Mouse (Mus musculus) urinary bladder, postnatal 36 days (tissue): ENCODE measurements around the gene Sgsm1.

Experiments used
- DNase-seq, 2 experiments: peaks; one replicate each; pipeline ENCODE4 v3.0.0; 2022; ENCODE audit warnings: low spot score in 2 of 2, mixed read lengths in 1 of 2

Gene Sgsm1

GRCm38 (mm10) chr5:113286048-113286447 lies 24.5 kb downstream of the Sgsm1 start:
- no peak for DNase-seq

GRCm38 (mm10) chr5:113285541-113285940 lies 25.0 kb downstream of the Sgsm1 start:
- DNase-seq, result no peak

DNA sequence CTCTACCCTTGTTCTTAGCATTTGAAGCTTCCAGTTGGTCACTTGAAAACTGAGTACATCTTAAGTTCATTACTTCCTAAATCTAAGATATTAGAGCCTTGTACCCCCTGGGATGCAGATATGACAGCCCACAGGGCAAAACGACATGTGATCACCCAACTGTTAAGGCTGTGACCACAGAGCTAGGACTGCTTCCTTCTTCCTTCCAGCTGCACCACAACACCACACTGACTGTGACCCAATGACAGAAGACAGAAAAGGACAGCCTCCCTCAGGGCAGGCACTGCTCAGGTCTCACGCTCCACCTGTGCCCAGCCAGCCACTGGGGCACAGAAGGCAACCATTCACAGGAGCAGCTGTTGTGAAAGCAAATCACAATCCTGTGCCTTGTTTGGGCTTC lies 26.9 kb downstream of the Sgsm1 start:
- no peak for DNase-seq

- no peak for DNase-seq
Observed at GRCm38 (mm10) chr5:113281557-113281956, 29.0 kb downstream of the Sgsm1 start.

GRCm38 (mm10) chr5:113280138-113280856 lies 30.3 kb downstream of the Sgsm1 start:
- DNase-seq, result peak in 1 of 2 experiments; percentile 43

GRCm38 (mm10) chr5:113275839-113276238 lies 34.7 kb downstream of the Sgsm1 start:
- no peak for DNase-seq

GRCm38 (mm10) chr5:113271207-113271811 lies 39.3 kb downstream of the Sgsm1 start:
- no peak for DNase-seq

DNA sequence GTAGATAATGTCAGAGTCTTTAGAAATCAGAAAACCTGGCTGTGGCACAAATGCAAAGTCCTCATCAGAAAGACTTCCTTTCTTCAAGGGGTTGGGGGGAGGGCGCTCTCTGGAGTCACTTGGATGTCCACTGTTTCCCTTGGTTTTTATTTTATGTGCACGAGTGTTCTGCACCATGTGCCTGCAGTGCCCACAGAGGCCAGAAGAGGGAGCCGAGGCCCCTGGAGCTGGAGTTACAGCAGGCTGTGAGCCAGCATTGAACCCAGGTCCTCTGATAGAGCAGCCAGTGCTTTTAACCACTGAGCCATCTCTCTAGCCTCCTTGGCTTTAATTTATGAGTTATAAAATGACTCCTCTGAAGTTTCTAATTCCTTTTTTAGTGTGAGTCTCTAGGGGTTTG lies 40.5 kb downstream of the Sgsm1 start:
- no peak for DNase-seq

DNA sequence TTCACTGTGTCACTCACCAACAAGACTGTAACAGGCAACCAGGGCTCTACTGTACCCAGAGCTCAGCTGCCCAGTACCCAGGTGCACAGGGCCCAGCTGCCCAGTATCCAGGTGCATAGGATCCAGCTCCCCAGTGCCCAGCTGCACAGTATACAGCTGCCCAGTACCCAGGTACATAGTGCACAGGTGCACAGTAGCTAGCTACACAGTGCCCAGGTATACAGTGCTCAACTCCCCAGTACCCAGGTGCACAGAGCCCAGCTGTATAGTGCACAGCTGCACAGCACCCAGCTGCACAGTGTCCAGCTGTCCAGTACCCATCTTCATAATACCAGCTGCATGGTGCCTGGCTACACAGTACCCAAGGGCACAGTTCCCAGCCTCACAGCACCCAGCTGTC lies 42.3 kb downstream of the Sgsm1 start:
- no peak for DNase-seq

GRCm38 (mm10) chr5:113265637-113266036 lies 44.9 kb downstream of the Sgsm1 start:
- DNase-seq, result no peak

DNA sequence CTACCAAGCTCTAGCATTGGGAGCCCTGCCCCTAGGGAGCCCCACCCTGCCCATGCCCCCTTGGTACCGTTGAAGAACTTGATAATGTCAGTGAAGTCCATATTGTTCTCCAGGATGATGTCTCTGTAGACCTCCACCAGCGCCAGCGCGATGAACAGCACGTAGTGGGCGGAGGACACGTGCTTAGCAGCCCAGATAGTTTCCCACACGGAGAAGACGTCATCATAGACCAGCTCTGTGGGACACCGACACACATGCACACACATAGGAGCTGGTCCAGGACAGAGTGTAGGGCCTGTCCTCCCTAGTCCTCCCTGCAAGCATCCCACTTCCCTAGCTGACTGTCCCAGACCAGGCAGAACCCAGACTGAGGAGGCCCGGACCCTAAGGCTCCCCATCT lies 59.8 kb downstream of the Sgsm1 start:
- no peak for DNase-seq

DNA sequence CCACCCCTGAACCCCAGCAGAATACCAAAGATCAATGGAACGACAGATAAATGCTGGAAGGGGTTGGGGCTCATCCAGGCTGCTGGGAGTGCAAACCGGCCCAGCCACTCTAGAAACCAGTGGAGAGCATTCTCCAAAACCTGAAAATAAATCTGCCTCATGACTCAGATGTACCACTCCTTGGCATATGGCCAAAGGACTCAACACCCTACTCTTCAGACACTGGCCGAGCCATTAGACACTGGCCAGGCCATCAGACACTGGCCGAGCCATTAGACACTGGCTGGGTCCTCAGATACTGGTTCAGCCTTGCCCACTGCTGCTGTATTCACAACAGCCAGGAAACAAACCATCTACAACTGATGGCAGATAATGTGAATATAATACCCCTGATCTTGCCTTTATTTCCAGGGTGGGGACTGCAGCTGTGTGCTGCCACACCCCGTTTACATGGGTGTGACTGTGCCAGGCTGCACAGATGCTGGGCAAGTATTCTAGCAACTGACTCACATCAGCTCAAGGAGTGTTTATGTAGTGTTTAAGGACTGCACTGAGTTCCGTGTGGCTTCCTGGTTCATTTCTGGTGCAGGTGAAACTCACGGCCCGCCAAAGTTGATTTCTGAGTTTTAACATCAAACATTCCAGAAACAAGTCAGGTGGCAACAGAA lies 61.2 kb downstream of the Sgsm1 start:
- DNase-seq, result peak in 1 of 2 experiments; percentile 27

DNA sequence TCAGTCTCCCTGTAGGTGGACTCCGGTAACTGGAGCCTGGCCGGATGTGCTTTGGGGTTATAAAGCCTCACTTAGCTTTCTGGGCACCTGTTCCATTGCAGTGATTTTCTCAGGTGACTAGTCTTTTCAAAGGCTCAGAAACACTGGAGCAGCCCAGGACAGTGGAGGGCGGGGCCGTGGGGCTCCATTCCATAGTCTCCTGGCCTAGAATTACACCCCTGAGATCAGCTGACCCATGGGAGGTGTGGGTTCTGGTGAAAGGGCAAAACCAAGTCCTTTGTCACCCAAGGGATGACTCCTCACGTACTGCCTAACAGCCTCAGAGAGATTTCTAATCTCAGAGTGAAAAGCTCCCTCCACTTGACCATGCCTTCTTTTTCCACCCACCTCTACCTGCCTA lies 80.4 kb downstream of the Sgsm1 start:
- no peak for DNase-seq

DNA sequence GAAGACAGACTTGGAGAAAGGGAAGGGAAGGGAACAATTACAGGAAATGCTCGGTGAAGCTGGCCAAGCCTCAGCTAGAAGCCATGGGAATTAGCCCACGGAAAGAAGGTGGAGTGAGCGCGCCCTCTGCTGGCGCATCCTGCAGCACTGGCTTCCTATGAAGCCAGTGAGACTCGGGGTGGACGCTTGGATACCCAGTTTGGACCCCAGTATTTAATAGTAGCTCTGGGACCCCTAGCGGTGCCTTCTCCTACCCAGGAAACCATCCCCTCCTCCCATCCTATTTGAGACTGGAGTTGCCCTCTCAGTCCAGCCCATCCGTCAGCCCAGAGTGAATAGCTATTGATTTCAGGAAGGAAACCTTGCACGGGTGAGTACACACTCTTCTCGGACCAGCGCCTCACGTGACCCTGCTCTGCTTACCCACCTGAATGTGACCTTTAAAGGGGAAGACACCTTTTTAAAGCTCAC lies 83.9 kb downstream of the Sgsm1 start, which contains the start of gene Tmem211:
Gene Tmem211, plus strand, starts transcription at position 278 of the 471 bp plus-strand sequence.
- DNase-seq, result peak in 1 of 2 experiments; percentile 85

DNA sequence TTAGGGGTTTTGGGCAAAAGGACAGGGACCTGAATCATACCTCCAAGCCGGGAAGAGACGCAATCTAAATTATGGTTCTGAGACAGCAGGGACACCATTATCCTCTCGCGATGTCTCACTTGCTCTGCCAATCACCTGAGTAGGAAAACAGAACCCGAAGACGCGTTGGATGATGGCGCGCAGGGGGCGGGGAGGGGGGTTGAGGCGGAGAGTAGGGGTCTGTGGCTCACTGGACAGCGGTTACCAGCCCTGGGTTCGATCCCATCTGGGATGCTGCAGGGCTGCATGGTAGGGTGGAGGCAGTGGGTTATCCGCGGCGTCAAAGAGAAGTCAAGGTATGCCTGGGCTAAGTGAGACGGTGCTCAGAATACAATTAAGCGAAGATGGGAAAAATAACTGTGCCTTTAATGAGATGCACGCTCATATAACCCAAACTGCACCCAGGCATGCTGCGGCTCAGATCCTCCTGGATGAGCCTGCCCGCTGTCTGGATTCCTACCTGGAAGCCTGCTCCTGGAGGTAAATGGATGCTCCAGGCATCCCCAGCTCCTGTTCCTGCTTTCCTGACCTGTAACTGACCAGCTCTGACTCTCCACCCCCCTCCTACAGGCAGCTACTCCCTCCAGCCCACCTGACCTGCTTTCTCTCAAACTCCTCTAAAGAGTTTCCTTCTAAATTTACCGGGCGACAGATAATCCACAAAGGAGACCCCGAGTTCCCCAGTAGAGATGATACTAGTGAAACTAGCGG lies 84.7 kb downstream of the Sgsm1 start:
- DNase-seq, result no peak

DNA sequence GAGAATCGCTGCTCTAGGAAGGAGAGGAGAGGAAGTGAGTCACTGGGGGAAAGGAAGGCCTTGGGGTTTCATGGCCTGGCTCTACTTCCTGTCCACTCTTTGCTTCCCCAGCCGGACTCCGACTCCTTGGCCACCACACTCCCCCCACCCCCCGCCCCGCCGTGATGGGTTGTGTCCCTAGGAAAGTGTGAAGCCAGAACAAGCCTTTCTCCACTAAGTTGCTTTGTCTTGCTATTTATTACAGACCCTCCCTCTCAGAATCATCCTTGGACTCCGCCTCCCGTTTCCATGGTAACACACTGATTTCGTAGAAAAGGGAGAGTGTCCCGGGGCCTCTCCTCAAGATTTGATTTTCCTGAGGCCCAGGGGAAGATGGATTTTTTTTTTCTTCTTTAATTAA lies 85.3 kb downstream of the Sgsm1 start:
- DNase-seq, result no peak

DNA sequence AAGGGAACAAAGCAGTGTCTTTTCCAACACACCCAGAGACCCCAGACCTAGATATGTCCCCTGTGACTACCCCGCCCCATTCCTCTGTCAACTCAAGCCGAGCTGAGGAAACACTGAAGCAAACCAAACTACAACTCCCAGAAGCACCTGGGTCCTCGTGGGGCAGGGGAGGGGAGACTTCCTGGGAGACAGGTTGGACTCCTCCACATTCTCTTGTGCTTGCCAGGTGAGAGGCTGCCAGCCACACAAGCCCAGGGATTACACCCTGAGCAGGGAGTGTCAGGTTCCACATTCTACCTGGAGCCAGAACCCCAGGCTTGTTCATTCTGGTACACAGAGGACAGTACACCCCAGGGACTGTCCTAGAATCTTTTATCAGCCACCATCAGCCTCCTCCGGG lies 86.7 kb downstream of the Sgsm1 start:
- peak in 1 of 2 experiments; percentile 42 for DNase-seq

GRCm38 (mm10) chr5:113221147-113221865 lies 89.3 kb downstream of the Sgsm1 start, which contains the start of gene 2900026A02Rik:
Gene 2900026A02Rik, minus strand, starts transcription at chr5:113221236.
- peak; percentile 70 to 79 for DNase-seq

DNA sequence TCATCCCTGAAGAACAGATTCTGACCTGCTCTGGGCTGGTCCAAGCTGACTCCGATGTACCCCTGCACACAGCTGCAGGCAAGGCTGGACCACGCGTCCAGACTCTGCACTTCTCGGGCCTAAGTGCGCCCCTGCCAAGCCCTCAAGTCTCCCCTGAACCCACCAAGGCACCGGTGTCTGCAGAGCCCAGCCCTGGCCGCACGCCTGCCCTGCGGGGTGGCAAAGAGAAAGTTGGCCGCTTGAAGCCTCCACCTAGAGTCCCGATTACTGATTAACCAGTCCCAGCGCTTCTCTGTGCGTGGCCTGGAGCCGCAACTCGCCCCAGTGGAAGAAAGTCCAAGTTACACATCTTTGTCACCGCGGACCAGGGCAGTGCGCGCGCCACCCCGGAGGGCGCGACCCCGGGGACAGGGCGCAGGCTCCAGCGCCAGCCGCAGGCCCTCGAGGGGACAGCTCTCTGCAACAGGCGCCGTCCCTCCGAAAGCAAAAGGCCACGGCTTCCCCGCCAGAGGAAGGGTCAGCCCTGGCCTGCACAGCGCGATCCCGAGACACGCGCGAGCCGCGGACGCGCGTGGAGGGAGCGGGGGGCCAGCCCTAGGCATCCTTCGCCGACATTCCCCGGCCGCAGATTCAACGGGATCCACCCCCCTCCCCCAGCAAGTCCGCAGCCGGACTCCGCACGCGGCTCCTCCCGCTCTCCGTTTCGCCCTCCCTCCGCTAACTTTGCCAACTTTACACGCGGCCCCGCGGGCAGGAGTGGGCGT lies 90.0 kb downstream of the Sgsm1 start:
- DNase-seq, result peak in 1 of 2 experiments; percentile 29

DNA sequence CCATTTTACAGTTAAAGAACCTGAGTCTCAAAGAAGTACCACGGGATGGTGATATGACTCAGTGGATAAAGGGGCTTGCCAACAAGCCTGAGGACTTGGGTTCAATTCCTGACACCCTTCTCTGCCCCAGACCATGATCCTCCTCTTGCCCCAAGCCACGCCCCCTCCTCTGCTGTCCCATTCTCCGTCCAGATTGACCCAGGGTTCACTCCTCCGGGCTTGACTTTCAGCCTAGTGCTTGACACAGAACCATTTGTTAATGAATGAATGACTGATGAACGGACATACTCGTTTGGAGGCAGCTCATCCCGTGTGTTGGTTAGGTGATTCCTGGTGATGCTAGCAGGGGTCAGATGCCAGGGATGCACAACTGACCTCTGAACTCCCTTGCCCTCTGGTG lies 90.7 kb downstream of the Sgsm1 start:
- no peak for DNase-seq
